Mouse (Mus musculus): Measurements from ENCODE around the gene Isl1. TPM values are rescaled to one million over a fixed set of nuclear protein-coding genes. Genes with fewer than 3 reads are reported as not detected.

Isl1 gene
- total RNA-seq, 2 experiments from 2014 or later: 0.46 to 2.7 TPM

- intact Hi-C loops (cut with DNase I): no loop called here
- no peak for DNase-seq (ENCODE audit: low spot score in 2 of 2)
Observed at GRCm38 (mm10) chr13:116297048-116297811, 12.3 kb downstream of the Isl1 start.

- no peak for DNase-seq (ENCODE audit: low spot score in 2 of 2)
- intact Hi-C loops (cut with DNase I): no loop called here
Observed at GRCm38 (mm10) chr13:116295401-116295800, 14.1 kb downstream of the Isl1 start.

GRCm38 (mm10) chr13:116294734-116295133, 14.8 kb downstream of the Isl1 start:
- no peak for DNase-seq (ENCODE audit: low spot score in 2 of 2)
- intact Hi-C loops (cut with DNase I): no loop called here

- DNase-seq (ENCODE audit: low spot score in 2 of 2): no peak
- intact Hi-C loops (cut with DNase I): no loop called here
Observed at GRCm38 (mm10) chr13:116294151-116294461, 15.4 kb downstream of the Isl1 start.

GRCm38 (mm10) chr13:116293301-116294150, 16.0 kb downstream of the Isl1 start:
- intact Hi-C loops (cut with DNase I): no loop called here
- DNase-seq (ENCODE audit: low spot score in 2 of 2): no peak

GRCm38 (mm10) chr13:116289655-116290054, 19.8 kb downstream of the Isl1 start:
- intact Hi-C loops (cut with DNase I): no loop called here

GRCm38 (mm10) chr13:116279207-116279772, 30.2 kb downstream of the Isl1 start:
- DNase-seq (ENCODE audit: low spot score in 2 of 2): no peak
- intact Hi-C loops (cut with DNase I): no loop called here

More at GRCm38 (mm10) chr13:116289655-116290054, 19.8 kb downstream of the Isl1 start:
- no peak for DNase-seq (ENCODE audit: low spot score in 2 of 2)
